Mouse (Mus musculus) B cell, adult (primary cell): ENCODE results near the gene Flrt2. TPM values are rescaled to one million over a fixed set of nuclear protein-coding genes. Genes with fewer than 3 reads are reported as not detected.

Source experiments
- total RNA-seq: library from RNA; stranded (reverse); gene quantifications from 4 replicates; pipeline ENCODE4 v1.2.4, GENCODE M21; 2023; ENCODE audit not compliant: inconsistent age

Flrt2 gene
- 0.09 TPM in 1 of 4 replicates, not detected in the others for total RNA-seq

DNA sequence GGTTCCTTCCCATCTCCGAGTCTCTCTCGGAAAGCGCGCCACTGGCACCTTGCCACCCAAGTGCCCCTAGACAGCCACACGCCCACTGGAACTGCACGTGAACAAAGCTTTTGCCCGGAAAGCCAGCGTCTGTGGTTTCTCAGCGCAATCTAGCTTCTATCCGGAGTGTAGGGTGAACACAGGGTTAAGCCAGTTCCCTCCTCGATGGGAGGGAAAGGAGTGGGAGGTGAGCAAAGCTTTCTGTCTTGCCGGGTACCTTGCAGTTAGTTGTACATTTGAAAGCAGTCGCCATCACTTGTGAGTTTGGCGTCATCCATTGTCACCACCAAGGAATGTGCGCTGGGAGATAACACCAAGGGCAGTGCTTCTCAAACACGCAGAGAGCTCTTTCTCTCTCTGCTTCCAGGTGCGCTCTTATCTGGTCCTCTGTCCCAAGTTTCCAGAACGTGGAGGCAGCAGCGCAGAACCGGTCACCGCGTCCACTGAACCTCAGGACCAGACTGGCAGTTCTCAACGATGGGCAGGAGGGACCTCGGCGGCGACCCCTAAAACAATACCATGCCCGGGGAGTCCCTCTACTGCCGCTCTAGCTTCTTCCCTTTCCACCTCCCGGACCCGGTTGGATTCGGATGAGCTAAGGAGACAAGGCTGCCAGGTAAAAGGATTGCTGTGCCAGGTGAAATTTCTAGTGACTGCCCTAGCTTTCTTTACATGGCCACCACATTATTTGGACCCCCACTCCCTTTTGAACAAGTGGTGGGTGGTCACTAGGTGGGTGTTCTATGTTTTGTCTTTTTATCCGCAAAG lies at the start of gene Flrt2:
Gene Flrt2, plus strand, starts transcription at position 266 of the 807 bp plus-strand sequence.

